Mouse (Mus musculus): Measurements from ENCODE around the gene Inhbb. TPM values are rescaled to one million over a fixed set of nuclear protein-coding genes. Genes with fewer than 3 reads are reported as not detected.

Inhbb gene
- total RNA-seq (2015; ENCODE audit: low replicate concordance) (not detected in 2 replicates), total RNA-seq (2017; ENCODE audit: low replicate concordance) (not detected in 2 replicates)

DNA sequence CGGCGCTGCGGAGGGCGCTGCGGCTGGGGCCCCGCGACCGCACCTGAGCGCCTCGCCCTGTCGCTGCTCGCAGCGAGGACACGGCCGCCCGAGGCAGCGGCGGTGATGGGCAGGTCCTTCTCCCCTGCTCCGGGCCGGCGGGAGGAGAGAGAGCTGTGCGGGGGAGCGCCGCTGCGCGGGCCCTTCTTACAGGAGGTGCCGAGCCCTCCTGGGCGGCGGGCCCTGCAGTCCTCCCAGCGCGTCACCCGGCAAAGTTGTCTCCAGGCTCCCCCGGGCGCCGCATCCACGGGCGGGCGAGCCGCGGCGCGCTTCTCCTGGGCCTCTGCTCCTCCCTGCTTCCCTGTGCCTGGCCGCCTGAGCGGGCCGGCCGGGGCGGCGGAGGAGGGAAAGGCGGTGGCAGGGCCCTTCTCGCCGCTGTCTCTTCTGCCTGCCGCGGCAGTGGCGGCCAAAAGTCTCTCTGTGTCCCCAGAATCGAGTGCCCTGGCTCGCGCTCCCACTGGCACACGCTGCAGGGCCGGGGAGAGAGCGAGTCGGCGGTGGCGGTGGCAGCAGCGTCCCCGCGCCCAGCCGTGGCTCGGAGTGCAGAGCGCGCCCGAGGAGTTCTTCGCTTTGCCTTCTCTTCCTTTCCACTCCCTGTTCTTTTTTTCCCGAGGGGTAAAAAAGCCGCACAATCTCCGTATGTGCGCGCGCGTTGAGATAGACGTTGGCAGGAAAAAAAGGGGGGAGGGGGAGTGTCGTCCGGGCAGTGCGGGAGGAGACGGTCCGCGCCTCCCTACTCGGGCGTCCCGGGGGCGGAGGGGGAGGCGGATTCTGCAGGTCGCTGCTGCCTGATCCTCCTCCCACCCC, at the start of gene Inhbb:
Gene Inhbb (minus strand): TSS at position 673 of the 846 bp plus-strand sequence.
- ATAC-seq (replicated peaks; ENCODE audit: low FRiP score, poor library complexity, severe bottlenecking), result no peak

DNA sequence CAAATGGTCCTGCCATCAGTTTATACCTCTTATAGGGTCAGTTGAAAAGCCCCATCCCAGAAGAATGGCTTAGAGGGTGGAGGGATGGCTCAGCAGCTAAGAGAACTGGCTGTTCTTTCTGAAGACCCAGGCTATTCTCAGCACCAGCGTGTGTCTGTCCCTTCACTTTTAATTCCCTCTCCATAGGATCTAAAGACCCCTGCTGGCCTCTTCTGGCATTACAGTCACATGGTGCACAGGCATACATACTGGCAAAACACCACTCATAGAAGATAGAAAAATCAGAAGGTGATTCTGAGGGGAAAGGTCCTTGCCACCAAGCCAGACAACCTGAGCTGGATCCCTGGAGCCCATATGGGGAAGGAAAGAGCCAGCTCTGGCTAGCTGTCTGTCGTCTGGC, 41.3 kb upstream of the Inhbb start:
- ATAC-seq (replicated peaks; ENCODE audit: low FRiP score, poor library complexity, severe bottlenecking), result peak; percentile 54; the same call in 1 of the 2 replicates

DNA sequence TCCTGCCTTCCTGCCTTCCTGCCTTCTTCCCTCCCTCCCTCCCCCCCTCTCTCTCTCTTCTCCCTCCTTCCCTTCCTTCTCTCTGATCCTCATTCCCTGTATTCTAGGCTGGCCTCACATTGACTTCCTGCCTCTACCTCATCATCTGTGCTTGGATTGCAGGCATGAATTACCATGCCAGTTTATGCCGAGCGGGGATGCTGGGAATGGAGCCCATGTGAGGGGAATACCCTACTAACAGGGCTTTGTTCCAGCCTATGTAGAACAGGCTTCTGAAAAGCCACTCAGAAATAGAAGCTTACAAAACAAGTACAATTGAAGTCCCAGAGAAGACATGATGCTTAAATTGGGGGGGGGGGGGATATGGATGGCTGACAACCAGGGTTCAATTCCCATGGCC, 38.0 kb upstream of the Inhbb start:
- no peak for ATAC-seq (replicated peaks; ENCODE audit: low FRiP score, poor library complexity, severe bottlenecking)

DNA sequence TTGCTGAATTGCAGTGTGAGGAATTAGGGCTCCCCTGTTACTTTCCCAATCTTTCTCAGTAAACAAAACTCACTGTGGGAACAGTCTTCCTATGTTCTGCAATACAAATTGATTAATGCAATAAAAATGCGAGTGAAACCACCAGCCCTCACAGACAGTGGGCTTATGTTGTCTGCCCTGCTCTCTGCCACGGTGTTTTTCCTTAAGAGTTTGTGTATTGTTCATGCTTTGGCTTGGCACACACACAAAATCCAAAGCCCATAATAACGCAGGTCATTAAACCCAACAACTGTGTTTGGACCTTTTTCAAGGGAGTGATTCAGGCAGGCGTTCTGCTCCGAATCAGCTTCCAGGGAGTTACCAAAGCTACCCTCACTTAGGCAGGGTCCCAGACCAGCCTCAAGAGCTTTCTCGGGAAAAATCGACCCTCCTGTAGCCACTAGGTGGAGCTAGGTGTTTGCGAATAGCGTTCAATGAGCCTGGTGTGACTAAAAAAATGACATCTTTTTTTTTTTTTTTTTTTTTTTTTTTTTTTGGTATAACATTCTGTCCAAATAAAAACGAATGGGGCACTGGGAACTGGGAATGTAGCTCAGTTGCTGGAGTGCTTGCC, 36.1 kb upstream of the Inhbb start:
- ATAC-seq (replicated peaks; ENCODE audit: low FRiP score, poor library complexity, severe bottlenecking), result no peak

DNA sequence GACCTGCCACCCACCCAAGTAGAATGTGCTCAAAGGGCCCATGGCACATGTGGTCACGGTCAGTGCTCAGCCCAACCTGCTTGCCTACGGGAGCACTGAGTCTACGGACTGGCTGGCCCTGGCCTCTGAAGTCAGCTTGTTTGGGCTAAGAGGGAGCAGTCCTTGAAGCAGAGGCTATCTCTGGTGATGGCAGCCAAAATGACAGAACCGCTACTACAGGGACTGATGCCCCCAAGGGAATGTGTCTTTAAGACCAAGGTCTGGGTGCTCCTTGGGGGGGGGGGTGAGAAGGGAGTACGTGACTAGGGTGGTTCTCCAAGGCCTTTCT, 35.4 kb upstream of the Inhbb start:
- ATAC-seq (replicated peaks; ENCODE audit: low FRiP score, poor library complexity, severe bottlenecking), result no peak

DNA sequence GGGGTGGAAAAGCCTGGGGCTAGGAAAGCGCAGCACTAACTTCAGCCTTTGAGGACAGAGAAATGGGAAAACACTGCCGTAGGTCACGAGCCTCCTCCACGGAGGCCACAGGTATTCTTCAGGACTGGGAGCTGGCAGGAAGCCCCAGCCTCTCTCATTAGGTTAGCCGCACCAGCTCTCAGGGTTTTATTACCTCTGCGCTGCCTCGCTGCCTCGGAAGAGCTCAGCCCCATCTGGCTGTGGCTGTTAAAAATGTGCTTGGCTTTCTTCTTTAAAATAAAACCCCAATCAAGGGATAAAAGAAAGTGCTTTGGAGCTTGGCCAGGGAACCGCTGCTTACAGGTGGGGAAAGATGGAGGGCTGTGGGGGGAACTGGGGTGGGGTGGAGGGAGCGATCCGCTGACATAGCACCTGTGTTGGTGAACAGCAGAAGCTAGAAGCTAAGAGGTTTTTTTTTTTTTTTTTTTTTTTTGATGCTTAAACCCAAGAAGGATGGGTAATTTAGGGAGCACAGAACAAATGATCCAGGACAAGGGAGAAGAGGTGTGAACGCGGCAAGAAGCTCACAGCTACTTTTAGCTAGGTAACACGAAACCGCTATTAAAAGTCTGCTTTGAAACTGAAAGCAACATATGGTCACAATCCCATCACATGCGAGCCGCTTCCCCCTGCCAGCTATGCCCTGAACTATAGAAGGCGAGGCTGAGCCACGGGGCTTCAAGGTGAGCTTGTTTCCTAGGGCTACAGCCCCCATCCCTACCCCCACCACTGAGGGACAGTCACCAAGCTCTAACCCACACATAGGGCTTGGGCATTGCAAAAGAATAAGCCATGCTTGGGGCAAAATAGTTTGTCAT, 34.9 kb upstream of the Inhbb start:
- no peak for ATAC-seq (replicated peaks; ENCODE audit: low FRiP score, poor library complexity, severe bottlenecking)

DNA sequence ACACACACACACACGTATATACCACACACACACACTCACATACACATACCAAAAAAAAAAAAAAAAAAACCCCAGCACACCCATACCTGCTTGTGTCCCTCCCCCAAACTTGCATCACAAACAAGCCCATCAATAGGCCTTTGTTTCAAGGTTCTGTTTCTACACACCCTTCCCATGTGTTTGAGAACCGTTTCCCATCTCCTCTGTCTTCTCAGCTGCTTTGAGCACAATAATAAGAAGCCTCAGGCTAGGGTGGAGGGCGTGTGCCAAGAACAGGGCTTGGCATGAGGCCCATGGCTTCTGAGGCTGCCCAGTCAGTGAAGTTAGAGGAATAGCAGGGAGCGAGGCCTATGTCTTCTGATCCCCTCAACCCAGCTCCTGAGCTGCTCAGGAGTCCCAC, 31.7 kb upstream of the Inhbb start:
- no peak for ATAC-seq (replicated peaks; ENCODE audit: low FRiP score, poor library complexity, severe bottlenecking)

DNA sequence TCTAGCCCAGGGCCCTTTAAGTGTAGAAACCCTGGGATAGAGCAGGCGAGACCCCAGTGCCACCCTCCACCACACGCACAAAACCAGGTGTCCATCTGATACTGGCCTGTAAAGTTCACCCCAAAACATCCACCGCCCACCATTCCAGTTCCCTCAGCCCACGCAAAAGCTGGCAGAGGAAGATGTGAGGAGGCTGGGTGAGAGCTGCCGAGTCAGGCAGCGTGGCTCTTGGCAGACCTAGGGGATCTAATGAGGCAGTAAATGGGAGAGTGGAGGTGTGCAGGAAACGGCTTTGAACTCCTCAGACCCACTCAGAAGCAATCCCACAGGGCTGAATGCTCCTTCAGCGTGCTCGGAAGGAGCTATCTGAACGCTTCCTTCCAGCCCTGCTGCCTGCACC, 29.4 kb upstream of the Inhbb start:
- no peak for ATAC-seq (replicated peaks; ENCODE audit: low FRiP score, poor library complexity, severe bottlenecking)

DNA sequence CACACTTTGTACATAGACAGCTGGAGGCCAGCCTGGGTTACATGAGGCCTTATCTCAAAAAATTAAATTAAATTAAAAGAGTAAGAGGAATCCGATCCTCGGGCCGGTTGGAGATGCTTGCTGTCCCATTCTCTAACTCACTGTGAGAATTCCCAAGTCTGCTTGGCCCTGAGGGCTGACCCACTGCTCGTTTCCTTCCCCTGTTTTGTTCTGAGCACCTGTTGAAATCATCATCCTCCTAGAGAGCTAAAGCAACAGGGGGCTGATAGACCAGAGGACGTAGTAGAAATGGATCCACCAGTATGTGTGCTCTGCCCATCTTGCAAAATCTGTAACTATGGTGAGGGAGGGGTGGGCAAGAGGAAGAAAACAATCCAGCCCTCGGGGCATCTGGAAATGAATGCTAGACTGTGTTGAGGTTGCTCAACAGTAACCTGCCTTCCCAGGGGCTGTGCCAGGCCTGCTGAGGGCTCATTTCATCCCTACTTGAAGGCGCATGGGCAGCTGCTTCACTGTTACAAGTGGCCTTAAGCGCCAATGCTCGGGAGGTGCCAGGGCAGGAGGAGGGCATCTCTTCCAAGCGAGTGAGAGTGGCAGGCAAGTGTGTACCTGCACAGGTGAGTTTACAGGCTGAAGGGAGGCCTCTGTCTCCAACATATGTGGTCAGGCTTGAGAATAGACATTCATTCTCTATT, 28.8 kb upstream of the Inhbb start:
- ATAC-seq (replicated peaks; ENCODE audit: low FRiP score, poor library complexity, severe bottlenecking), result no peak

DNA sequence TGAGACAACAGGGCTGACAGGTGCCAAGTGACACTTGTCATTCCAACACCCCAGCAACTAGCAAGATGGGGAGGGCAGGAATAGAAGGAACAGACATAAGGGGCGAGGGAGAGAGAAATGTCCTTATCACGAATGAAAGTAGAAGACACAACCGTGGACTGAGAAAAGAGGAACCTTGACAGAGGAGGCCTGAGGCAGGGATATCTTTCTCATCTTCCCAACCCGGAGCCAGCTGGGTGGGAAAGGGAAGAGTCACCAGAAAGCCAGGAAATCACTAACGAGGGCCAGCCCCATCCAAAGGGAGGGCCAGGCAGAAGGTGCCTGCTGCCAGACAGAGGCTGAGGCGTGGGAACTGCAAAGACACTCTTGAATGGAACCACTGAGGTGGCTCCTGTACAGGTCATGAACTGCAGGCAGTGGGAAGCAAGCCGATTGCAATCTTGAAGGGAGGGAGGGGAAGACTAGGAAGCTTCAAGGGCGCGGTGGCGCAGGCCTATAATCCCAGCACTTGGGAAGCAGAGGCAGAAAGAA, 24.8 kb upstream of the Inhbb start:
- no peak for ATAC-seq (replicated peaks; ENCODE audit: low FRiP score, poor library complexity, severe bottlenecking)

DNA sequence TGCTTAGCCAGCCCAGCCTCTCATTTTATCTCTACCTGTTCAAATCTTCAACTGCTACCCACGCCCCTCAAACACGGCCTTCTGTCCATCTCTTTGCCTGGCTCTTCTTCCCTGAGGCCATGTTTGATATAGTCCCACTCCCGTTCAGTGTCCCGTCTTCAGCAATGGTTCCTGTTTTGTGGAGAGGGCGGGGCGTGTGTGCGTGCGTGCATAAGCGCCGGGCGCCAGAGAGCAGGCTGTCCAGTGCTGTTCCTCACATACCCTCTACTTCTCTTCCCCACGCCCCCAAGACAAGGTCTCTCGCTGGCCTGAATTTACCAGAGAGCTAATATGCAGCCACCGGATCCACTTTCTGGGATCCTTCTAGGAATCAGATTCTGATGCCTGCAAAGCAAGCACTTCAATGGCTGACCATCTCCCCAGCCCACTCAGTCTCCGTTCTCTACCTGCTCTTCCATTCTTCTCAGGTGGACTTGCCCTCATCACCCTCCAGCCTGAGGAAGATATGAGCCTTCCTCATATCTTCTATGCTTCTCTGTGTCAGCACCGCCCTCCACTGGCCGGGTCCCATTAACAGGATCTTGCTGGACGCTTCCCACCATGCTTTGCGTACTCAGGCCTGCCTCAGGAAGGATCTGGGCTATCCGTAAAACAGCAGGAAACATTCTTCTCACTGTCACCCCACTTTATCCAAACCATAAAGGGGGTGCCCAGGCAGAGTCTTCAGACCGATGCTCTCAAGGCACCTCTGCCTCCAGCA, 21.7 kb upstream of the Inhbb start:
- no peak for ATAC-seq (replicated peaks; ENCODE audit: low FRiP score, poor library complexity, severe bottlenecking)

DNA sequence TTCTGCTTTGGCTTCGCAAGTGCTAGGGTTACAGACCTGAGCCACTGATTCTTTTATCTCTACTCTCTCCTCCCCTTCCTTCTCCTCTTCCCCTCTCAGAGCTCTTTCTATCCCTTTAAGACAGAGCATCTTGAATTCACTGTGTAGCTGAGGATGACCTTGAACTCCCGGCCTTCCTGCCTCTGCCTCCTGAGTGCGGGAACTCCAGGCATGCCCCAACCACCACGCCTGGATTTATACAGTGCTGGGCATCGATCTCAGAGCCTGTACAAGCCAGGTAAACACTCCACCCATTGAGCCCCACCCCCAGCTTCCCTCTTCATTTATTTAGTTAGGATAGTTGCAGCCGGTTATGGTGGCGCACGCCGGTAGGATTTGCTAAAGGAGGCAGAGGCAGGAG, 20.9 kb upstream of the Inhbb start:
- ATAC-seq (replicated peaks; ENCODE audit: low FRiP score, poor library complexity, severe bottlenecking), result no peak

DNA sequence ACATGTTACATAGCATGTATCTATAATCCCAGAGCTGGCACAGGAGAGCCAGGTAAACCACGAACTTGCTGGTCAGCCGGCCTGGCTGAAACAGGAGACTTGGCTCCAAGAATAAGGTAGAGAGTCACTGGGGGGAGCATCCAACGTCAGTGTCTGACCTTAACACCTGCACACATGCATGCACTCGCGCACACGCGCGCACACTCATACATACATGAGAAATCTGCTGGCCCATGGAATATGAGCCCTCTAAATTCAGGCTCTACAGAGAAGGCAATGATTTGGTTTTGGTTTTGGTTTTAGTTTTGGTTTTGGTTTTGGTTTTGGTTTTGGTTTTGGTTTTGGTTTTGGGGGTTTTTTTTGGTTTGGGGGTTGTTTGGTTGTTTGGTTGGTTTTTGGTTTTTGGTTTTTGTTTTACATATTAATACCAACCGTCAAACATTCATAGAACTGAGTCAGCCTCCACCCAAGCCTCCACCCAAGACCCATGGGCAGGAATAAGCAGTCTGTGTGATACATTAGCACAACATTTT, 16.1 kb upstream of the Inhbb start:
- no peak for ATAC-seq (replicated peaks; ENCODE audit: low FRiP score, poor library complexity, severe bottlenecking)

DNA sequence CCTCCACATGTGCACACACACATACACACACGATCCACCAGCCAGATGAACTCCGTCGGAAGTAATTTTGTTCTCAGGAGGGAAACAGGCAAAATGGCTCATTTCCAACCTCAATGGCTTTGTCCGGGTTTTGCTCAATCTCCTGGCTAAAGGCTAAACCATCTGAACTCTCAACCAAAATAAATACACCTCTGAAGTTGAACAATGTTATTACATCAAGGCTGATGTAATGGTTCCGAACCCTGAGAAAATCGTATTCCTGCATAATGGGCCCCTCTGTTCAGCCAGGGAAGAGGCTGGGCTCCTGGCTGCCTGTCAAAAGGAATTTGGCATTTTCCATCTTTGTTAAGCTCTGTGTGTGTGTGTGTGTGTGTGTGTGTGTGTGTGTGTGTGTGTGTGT, 15.4 kb upstream of the Inhbb start:
- no peak for ATAC-seq (replicated peaks; ENCODE audit: low FRiP score, poor library complexity, severe bottlenecking)

DNA sequence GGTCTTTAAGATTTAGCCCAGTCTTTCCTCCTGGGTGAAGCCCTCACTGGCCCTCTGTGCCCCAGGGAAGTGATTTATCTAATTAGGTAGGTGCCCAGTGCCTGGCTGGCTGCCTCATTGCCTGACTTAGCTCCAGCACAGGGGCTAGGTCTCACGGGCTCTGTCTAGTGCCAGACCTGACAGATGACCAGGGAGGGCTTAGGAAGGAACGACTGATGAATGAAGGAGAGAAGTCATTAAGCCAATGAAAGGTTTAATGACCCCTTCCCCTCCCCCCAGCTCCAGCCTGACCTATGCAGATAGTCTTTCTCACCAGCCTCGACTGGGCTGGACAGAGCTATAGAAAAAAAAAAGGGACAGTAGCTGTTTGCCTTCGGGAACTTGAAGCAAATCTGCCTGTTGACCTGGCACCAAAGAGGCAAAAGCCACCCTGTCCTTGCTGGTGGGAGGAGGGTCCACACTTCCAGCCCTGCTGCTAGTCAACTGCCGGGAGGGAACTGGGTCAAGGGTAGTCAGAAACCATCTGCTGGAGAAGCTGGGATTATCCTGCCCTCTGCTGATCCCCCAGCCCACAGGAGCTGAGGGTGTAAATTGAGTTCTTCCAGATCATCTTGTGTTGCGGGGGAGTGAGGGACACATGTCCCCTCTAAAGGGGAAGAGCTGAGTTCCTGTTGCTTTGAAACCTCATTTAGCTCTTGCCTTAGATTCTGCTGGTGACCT, 2.3 kb upstream of the Inhbb start:
- no peak for ATAC-seq (replicated peaks; ENCODE audit: low FRiP score, poor library complexity, severe bottlenecking)

DNA sequence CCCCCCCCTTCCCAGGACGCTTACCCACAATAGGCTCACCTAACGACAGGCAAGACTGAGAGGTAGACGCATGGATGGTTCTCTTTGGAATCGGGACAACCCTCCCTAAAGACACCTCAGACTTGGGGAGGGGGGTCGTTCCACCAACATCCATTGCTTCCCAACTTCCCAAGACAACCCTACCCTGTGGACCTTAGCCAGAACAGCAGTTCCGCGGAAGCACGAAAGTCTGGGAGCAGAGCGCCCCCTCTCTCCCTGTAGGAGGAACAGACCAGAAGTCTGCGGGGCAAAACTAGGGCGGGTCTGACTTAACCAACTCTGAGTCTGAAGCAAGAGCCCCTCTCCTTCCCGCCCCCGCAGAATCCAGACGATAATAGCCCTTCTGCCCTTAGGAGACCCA, 1.5 kb upstream of the Inhbb start:
- ATAC-seq (replicated peaks; ENCODE audit: low FRiP score, poor library complexity, severe bottlenecking), result no peak

DNA sequence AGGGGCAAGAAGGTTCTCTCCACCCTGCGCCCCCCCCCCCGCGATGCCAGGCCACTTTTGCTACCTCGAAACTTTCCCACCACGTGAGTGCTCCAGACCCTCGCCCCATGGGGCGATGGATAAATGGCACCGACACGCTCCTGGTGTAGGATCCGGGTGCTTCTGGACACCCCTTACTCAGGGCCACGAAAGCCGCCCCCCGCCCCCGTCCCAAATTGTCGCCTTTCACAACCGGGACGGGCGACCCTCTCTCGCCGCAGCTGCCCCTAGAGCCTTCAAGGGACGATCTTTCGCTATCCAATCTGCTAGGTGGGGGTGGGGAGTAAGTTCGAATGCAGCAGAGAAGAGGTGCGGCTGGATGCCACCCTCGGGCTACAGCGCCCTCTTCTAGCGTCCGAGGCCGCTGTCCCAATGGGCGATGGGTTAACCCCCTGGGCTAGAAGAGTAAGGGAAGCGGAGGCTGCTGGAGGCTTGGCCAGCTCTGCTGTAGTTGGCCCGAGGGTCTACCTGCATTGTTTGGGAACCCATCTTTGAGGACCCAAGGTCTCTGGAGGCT, 490 bp upstream of the Inhbb start:
- no peak for ATAC-seq (replicated peaks; ENCODE audit: low FRiP score, poor library complexity, severe bottlenecking)

DNA sequence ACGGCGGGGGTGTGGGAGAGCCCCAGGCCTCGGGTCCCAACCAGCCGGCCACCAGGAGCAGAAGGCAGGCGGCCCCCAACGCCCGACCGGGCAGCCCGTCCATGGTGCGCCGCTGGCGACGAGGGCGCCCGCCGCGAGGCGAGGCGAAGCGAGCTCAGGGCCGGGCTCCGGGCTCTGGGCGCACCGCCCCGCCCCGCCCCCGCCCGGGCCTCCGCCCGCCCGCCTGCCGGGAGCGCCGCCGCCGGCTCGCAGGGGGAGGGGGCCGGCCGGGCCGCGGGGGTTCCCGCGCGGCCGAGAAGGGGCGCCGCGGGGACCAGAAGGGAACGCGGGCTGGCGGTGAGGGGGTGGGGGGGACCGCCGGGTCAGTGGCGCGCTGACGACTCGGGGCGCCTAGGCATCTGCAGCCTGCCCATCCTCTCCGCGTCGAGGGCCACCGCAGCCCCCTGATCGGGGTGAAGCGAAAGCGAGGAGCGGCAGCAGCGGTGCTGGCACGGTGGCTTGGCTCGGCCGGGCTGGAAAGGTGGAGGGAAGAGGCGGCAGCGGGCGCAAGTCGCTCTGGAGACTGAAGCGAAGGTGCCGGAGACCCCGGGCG, 968 bp downstream of the Inhbb start:
- ATAC-seq (replicated peaks; ENCODE audit: low FRiP score, poor library complexity, severe bottlenecking), result no peak

Data from erythroid progenitor cell, adult 5-6 weeks (primary cell).